Mouse (Mus musculus) kidney, embryonic 16.5 days (tissue): ENCODE measurements around the gene Oas1h. TPM values are rescaled to one million over a fixed set of nuclear protein-coding genes. Genes with fewer than 3 reads are reported as not detected.
"Not testable (repeated sequence)": the region's sequence is repeated elsewhere in the genome, so short reads cannot be mapped to it uniquely, and the experiment has no call there.

ENCODE experiments used
- ATAC-seq: fragments of 200-750 bp; cut with Nextera tagmentation; 2 replicates; pipeline ENCODE4 v1.8.0; 2017; ENCODE audit warnings: moderate TSS enrichment; ENCODE audit not compliant: low FRiP score, low TSS enrichment
- H3K27ac ChIP-seq: fragments of 300-500 bp; sonication (generic); 2 replicates; pipeline ENCODE4 v1.5.1; 2014; ENCODE audit warnings: low read length
- H3K27me3 ChIP-seq: fragments of 300-500 bp; sonication (generic); 2 replicates; pipeline ENCODE4 v1.6.1; 2014; ENCODE audit warnings: low read length, control low read depth, mixed read lengths; ENCODE audit not compliant: insufficient read depth
- H3K36me3 ChIP-seq: fragments of 300-500 bp; sonication (generic); 2 replicates; pipeline ENCODE4 v1.6.1; 2014; ENCODE audit warnings: low read length, control low read depth, mixed read lengths; ENCODE audit not compliant: insufficient read depth
- H3K4me1 ChIP-seq: fragments of 300-500 bp; sonication (generic); 2 replicates; pipeline ENCODE4 v1.6.1; 2014; ENCODE audit warnings: low read length, control low read depth, mixed read lengths; ENCODE audit not compliant: insufficient read depth
- H3K4me2 ChIP-seq: fragments of 300-500 bp; sonication (generic); replicated peaks from 2 replicates; pipeline ENCODE4 v1.6.1; 2014; ENCODE audit warnings: low read depth, low read length
- H3K4me3 ChIP-seq: fragments of 300-500 bp; sonication (generic); 2 replicates; pipeline ENCODE4 v1.5.1; 2014; ENCODE audit warnings: mild to moderate bottlenecking, low read length
- H3K9ac ChIP-seq: fragments of 300-500 bp; sonication (generic); replicated peaks from 2 replicates; pipeline ENCODE4 v1.6.1; 2014; ENCODE audit warnings: low read length
- H3K9me3 ChIP-seq: fragments of 300-500 bp; sonication (generic); 2 replicates; pipeline ENCODE4 v1.6.1; 2016; ENCODE audit warnings: low read length, control low read depth
- WGBS: fragments of 180-500 bp; shearing (Covaris S2); extraction: QIAGEN DNeasy Blood & Tissue Kit; methylation state at CpG from one replicate; pipeline ENCODE4 v1.1.7; 2014; 5-methylcytosine and 5-hydroxymethylcytosine counted together
- polyA plus RNA-seq: library from polyadenylated mRNA; unstranded; fragments of >200 nt; fragmentation: Nextera tagmentation; extraction: Ambion mirVana; gene quantifications from 2 replicates; pipeline ENCODE4 v1.2.1, GENCODE M21; 2015

The Oas1h gene
- polyA plus RNA-seq, 1 experiment from 2014 or later, result not detected

GRCm38 (mm10) chr5:120894692-120895091 is 33.5 kb downstream of the Oas1h start:
- not testable (repeated sequence) for H3K27ac ChIP-seq, H3K4me3 ChIP-seq

GRCm38 (mm10) chr5:120895231-120895900 is 34.1 kb downstream of the Oas1h start:
- no peak overlapping the region for H3K27ac ChIP-seq
- no peak overlapping the region for H3K4me2 ChIP-seq
- H3K36me3 ChIP-seq, result no peaks in the 10 kb centered on the region
- no peak overlapping the region for H3K4me3 ChIP-seq
- no peak for ATAC-seq
- H3K4me1 ChIP-seq, result no peaks in the 10 kb centered on the region
- H3K9me3 ChIP-seq, result peaks cover 4% of the 10 kb centered on the region; the same call in 1 of the 2 replicates
- H3K9ac ChIP-seq, result no peak overlapping the region
- no peaks in the 10 kb centered on the region for H3K27me3 ChIP-seq
- 90% methylated on average over 11 of the region's 11 CpGs for WGBS

More at GRCm38 (mm10) chr5:120894692-120895091, 33.5 kb downstream of the Oas1h start:
- H3K36me3 ChIP-seq, H3K9ac ChIP-seq, ATAC-seq, H3K9me3 ChIP-seq, H3K4me2 ChIP-seq, H3K27me3 ChIP-seq, H3K4me1 ChIP-seq: not testable (repeated sequence)
- WGBS, result 77% methylated on average over 2 of the region's 2 CpGs

GRCm38 (mm10) chr5:120898307-120898706 is 37.1 kb downstream of the Oas1h start:
- WGBS, result 87% methylated on average over 6 of the region's 6 CpGs
- no peak overlapping the region for H3K9ac ChIP-seq
- no peaks in the 10 kb centered on the region for H3K4me1 ChIP-seq
- no peak overlapping the region for H3K4me2 ChIP-seq
- H3K27ac ChIP-seq, result no peak overlapping the region
- H3K36me3 ChIP-seq, result no peaks in the 10 kb centered on the region
- no peak for ATAC-seq
- no peak overlapping the region for H3K4me3 ChIP-seq
- no peaks in the 10 kb centered on the region for H3K27me3 ChIP-seq
- H3K9me3 ChIP-seq, result peaks cover 4% of the 10 kb centered on the region; the same call in 1 of the 2 replicates

GRCm38 (mm10) chr5:120898726-120899125 is 37.5 kb downstream of the Oas1h start:
- H3K4me3 ChIP-seq, result no peak overlapping the region
- H3K27ac ChIP-seq, result no peak overlapping the region
- peaks cover 4% of the 10 kb centered on the region; the same call in 1 of the 2 replicates for H3K9me3 ChIP-seq
- H3K4me2 ChIP-seq, result no peak overlapping the region
- H3K9ac ChIP-seq, result no peak overlapping the region
- H3K27me3 ChIP-seq, result no peaks in the 10 kb centered on the region
- H3K4me1 ChIP-seq, result no peaks in the 10 kb centered on the region
- no peak for ATAC-seq
- H3K36me3 ChIP-seq, result no peaks in the 10 kb centered on the region

DNA sequence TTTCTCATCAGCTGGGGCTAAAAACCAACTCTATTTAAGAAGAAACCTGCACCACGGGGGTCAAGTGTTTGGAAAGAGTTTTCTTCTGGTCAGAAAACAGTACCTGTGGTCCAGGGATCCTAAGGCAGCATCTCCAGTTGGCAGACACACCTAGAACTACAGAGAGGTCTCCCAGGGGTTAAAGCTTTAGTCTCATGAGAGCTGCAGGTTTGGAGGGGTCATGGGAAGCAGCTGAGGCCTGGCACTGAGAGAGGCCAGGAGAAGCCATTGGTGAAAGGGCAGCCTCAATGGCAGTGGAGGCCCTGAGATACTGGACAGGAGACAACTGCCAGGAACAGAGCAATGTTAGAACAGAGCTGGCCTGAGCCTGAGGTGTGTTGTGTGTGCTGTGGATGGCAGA is 39.4 kb downstream of the Oas1h start:
- Histone ChIP-seq H3K27ac (no peak overlapping the region), H3K9me3 (peaks cover 4% of the 10 kb centered on the region; the same call in 1 of the 2 replicates), H3K4me1 (no peaks in the 10 kb centered on the region), H3K9ac (no peak overlapping the region), H3K4me3 (no peak overlapping the region), H3K36me3 (no peaks in the 10 kb centered on the region), H3K4me2 (no peak overlapping the region), H3K27me3 (no peaks in the 10 kb centered on the region)
- ATAC-seq, result no peak
- 75% methylated on average over 1 of the region's 1 CpGs for WGBS

GRCm38 (mm10) chr5:120902056-120902455 is 40.8 kb downstream of the Oas1h start:
- Histone ChIP-seq H3K27me3 (no peaks in the 10 kb centered on the region), H3K4me3 (no peak overlapping the region), H3K4me2 (no peak overlapping the region), H3K9ac (no peak overlapping the region), H3K9me3 (peaks cover 4% of the 10 kb centered on the region; the same call in 1 of the 2 replicates), H3K4me1 (no peaks in the 10 kb centered on the region), H3K27ac (no peak overlapping the region), H3K36me3 (no peaks in the 10 kb centered on the region)
- 89% methylated on average over 5 of the region's 5 CpGs for WGBS
- ATAC-seq, result no peak

- not testable (repeated sequence) for H3K9ac ChIP-seq, H3K36me3 ChIP-seq, H3K4me3 ChIP-seq, H3K4me2 ChIP-seq, H3K27me3 ChIP-seq, H3K4me1 ChIP-seq, H3K27ac ChIP-seq, H3K9me3 ChIP-seq, ATAC-seq
- 33% methylated on average over 8 of the region's 12 CpGs for WGBS
Measured at GRCm38 (mm10) chr5:120906791-120907733, 45.8 kb downstream of the Oas1h start, which contains the start of gene Oas1a. TSS of gene Oas1a (minus strand) at chr5:120907521.

- Histone ChIP-seq H3K9ac (no peak overlapping the region), H3K36me3 (no peaks in the 10 kb centered on the region), H3K27ac (no peak overlapping the region), H3K4me1 (no peaks in the 10 kb centered on the region), H3K4me3 (no peak overlapping the region), H3K27me3 (no peaks in the 10 kb centered on the region), H3K4me2 (no peak overlapping the region), H3K9me3 (no peaks in the 10 kb centered on the region)
- no peak for ATAC-seq
- WGBS, result 40% methylated on average over 7 of the region's 7 CpGs
Measured at GRCm38 (mm10) chr5:120908196-120908920, 47.1 kb downstream of the Oas1h start.

GRCm38 (mm10) chr5:120914204-120914603 is 53.0 kb downstream of the Oas1h start, which contains the start of gene Oas1d:
TSS of gene Oas1d (plus strand) at chr5:120914536.
- ATAC-seq, H3K4me2 ChIP-seq, H3K9me3 ChIP-seq, H3K9ac ChIP-seq, H3K27ac ChIP-seq, H3K27me3 ChIP-seq, H3K4me1 ChIP-seq, H3K36me3 ChIP-seq, H3K4me3 ChIP-seq: not testable (repeated sequence)
- WGBS, result 42% methylated on average over 8 of the region's 8 CpGs
